Mouse (Mus musculus) urinary bladder, adult 2 months (tissue): Measurements from ENCODE around the gene Ccdc92b. TPM values are rescaled to one million over a fixed set of nuclear protein-coding genes. Genes with fewer than 3 reads are reported as not detected.
"Not testable (repeated sequence)": the region's sequence is repeated elsewhere in the genome, so short reads cannot be mapped to it uniquely, and the experiment has no call there.

Source experiments
- DNase-seq: peaks from one replicate; pipeline ENCODE4 v3.0.0; 2022; ENCODE audit warnings: low spot score
- polyA plus RNA-seq: library from polyadenylated mRNA; depleted of rRNA; stranded (reverse); fragments of >200 nt; gene quantifications from 2 replicates; pipeline ENCODE4 v1.2.3, GENCODE M21; 2012; rRNA removed

Ccdc92b gene
- 0.55 and 0.59 TPM in 2 replicates for polyA plus RNA-seq

GRCm38 (mm10) chr11:74619201-74619955 lies at the start of gene Ccdc92b:
TSS of gene Ccdc92b (plus strand) at chr11:74619605.
- DNase-seq = peak; percentile 61

DNA sequence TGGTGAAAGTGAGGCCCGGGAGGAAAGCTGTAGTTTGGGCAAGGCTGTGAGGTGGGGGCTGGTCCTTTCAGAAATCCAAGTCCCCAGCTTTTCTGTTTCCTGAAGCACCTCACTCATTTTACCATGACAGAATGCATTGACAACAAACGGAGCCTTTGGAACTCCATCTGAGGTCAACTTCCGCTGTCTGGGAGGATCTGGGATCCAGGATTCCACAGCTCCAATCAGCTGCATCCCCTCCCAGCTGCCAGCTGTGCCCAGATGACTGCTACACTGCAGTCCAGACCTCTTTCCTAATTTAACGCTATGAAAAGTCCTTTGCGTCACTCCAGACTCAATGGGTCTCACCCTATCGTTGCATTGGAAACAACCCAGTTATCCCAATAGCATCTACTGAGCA lies 49.7 kb upstream of the Ccdc92b start:
- DNase-seq = no peak

GRCm38 (mm10) chr11:74572459-74573061 lies 46.8 kb upstream of the Ccdc92b start:
- DNase-seq = no peak

DNA sequence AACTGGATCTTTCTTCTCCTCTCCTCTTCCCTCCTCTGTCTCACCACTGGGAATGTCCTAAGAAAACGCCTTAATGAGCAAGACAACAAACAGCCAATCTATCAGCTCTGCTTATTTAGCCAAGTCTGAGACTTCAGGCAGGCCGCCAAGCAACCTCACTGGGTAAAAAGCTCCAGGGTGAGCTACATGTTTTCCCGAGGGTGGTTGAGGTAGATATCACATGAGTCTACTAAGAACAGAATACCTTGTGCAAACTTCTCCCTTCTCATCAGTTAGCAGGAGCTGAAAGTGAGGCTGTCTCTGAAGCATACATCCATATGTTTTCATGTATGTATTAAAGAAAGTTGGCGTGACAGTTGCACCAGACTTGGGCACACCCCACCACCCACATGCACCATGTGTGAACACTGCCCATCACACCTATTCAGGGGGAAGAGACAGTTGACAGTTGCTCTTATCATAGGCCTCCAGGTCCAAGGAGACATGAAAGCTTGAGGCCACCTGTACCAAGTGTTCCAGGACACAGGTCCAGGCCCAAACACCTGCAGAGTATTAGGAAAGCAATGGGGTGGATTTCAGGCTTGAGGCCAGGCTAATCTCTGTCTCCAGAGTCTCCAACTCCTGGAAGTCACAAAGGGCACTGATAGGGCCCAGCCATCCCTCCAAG lies 44.5 kb upstream of the Ccdc92b start:
- DNase-seq = no peak

- DNase-seq = no peak
Observed at GRCm38 (mm10) chr11:74575940-74576339, 43.5 kb upstream of the Ccdc92b start.

- DNase-seq = no peak
Observed at GRCm38 (mm10) chr11:74577068-74577467, 42.3 kb upstream of the Ccdc92b start.

DNA sequence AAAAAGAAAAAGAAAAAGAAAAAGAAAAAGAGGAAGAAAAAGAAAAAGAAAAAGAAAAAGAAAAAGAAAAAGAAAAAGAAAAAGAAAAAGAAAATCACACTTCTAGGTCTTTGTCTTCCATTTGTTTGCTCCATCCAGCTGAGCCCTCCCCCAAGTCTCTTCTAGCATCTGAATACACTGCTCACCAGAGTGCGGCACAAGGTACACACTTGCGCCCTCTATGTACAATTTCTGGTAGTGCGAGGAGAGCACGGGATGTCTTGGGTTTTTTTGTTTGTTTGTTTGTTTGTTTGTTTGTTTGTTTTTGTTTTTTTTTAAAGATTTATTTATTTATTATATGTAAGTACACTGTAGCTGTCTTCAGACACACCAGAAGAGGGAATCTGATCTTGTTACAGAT lies 38.1 kb upstream of the Ccdc92b start:
- DNase-seq = not testable (repeated sequence)

- no peak for DNase-seq
Observed at GRCm38 (mm10) chr11:74582464-74582863, 36.9 kb upstream of the Ccdc92b start.

DNA sequence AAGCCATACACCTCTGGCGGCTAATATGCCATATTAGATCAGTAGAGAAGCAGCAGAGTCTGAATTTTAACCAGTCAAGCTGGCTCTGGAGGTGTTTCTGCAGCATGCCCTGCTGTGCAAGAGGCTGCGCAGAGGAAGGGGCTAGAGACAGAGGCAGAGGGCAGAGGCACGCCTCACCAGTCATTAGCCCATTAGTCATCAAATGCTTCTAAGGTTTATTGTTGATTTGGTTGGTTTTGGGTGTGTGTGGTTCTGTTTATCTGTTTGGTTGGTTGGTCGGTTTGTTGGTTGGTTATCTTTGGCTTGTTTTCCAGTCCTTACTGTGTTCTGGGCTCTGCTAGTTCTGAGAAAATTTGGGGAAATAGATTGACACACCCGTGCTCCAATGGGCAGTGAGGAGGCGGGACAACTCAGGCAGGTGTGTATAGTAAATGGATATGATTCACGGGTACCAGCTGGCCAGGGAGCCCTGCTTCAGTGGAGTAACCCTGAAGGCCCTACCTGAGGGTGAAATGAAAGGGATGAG lies 35.5 kb upstream of the Ccdc92b start:
- no peak for DNase-seq

DNA sequence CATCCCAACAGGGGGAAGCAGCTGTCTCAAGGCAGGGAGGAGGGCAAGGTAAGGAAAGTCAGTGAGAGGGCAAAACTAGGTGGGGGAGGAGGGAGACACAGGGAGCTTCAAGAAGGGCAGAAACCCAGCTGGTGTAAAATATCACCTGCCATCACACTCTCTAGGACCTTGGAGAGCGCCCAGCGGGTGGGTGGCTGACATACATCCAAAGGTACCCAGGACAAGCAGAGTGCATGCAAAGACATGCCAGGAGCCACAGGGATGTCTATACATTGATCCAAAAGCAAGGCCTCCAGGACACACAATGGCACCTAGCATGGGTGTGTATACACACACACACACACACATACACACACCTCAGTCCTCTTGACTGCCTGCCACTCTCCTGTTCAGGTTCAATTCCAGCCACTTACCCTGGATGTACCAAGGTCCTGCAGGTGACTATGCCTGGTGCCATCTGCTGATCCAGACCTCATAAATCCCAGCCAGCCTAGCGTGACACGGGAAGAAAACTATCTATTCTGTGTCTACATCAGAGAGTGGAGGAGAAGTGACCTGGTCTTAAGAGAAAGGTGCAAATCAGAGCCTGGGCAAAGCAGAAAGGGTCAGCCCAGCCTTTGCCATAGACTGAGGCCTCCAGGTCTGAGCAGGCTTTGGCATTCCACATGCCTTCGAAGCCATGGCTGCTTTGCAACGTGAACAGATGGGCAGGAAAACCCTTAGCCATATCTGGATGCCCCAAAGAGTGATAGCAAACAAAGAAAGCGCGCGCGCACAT lies 34.3 kb upstream of the Ccdc92b start:
- no peak for DNase-seq

- no peak for DNase-seq
Observed at GRCm38 (mm10) chr11:74586401-74586800, 33.0 kb upstream of the Ccdc92b start.

DNA sequence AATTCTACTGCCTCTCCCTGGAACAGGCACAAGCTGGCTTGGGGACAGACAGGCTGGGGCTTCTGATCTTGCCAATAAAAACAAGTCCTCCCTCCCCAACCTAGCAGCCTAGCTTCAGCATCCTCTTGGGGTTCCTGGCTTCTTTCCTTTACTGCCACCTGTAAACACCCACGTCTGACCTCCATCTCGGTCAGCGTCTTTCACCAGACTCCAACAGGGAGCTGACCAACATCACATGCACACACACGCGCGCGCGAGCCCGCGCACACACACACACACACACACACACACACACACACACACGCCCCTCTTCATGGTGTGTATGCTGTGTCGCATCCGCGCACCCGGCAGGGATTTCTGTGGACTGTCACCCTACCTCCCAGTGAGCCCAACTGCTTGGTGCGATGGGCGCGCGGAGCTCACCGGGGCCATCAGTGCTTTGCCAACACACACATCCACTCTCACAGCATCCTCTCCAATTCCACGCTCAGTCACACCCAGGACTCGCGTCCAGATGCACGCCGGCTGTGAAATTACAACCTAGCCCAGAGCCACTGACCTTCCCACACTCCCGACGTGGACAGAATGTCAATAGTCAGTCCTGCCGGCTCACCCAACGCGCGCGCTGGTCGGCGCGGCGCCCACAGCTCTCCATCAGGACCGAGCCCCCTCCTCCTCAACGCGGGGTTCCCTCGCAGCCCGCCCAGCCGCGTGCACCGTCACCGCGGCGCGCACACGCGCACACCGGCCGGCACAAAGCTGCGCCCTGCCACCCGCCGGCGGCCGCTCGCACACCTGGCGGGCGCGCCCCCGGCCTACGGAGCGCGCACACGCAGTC lies 29.8 kb upstream of the Ccdc92b start:
- DNase-seq = no peak

GRCm38 (mm10) chr11:74590239-74590596 lies 29.2 kb upstream of the Ccdc92b start:
- DNase-seq = no peak

DNA sequence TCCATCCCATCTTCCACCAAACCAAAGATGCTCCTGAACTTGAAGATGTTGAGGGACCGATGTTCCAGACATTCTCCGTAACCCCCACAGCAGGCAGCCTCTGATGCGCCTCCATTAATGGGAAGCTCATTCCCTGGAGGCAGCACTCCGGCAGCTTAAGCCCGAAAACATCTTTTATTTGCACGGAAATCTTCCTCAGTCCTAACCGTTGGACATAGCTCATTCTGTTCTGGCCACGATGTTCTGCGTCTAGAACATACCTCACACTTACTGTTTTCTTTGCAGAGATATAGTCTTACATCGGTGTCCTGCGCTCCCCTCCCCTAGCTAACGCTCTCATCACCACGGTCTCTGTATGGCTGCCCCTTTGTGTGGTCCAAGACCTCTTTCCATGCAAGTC lies 28.7 kb upstream of the Ccdc92b start:
- no peak for DNase-seq

GRCm38 (mm10) chr11:74592246-74592645 lies 27.2 kb upstream of the Ccdc92b start:
- DNase-seq = no peak

GRCm38 (mm10) chr11:74597283-74597989 lies 22.0 kb upstream of the Ccdc92b start:
- DNase-seq = no peak

- DNase-seq = no peak
Observed at GRCm38 (mm10) chr11:74597990-74598337, 21.4 kb upstream of the Ccdc92b start.

GRCm38 (mm10) chr11:74602286-74602685 lies 17.1 kb upstream of the Ccdc92b start:
- no peak for DNase-seq

- no peak for DNase-seq
Observed at GRCm38 (mm10) chr11:74610068-74610467, 9.3 kb upstream of the Ccdc92b start.

DNA sequence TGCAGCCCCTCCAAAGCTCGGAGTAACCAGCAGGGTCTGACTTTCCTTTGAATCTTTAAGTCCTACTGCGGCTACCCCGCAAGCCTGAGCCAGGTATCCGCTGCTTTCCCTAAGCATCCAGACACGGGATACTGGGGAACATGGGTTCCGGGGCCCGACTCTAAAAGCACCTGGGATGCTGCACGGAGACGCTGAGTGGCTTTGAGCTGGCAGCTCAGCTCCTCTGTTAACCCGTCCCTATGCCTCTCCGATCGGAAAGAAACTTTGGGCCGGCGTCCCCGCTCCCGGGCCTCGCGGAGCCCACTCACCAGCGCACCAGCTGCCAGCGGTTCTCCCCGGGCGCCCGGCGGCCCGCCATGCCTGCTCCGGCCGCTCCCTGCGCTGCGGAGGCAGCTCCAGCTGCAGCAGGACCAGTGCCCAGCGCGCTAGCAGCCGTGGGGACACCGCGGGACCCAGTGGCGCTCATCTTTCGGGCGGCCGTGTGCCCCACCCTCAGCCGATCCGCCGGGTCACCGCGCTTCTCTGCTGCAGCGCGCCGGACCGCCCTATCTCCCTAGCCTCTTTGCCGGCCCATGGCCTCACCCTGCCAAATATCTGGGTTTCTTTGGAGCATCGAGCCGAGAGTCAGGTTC lies 8.7 kb upstream of the Ccdc92b start, which contains the start of gene Rap1gap2:
TSS of gene Rap1gap2 (minus strand) at position 371 of the 632 bp plus-strand sequence.
- no peak for DNase-seq
